Mouse (Mus musculus) embryonic fibroblast, embryonic 13.5 days (primary cell): ENCODE data around the gene Prdm1.

ENCODE experiments used
- CTCF ChIP-seq: IDR thresholded peaks from 2 replicates; pipeline ENCODE4 v1.5.1; 2011; ENCODE audit warnings: mild to moderate bottlenecking, control low read depth, low read length, moderate library complexity, borderline replicate concordance; ENCODE audit not compliant: insufficient read depth
- POLR2A ChIP-seq: IDR thresholded peaks from 2 replicates; pipeline ENCODE4 v1.6.1; 2011; ENCODE audit warnings: low read depth, mild to moderate bottlenecking, control low read depth, low read length, moderate library complexity

DNA sequence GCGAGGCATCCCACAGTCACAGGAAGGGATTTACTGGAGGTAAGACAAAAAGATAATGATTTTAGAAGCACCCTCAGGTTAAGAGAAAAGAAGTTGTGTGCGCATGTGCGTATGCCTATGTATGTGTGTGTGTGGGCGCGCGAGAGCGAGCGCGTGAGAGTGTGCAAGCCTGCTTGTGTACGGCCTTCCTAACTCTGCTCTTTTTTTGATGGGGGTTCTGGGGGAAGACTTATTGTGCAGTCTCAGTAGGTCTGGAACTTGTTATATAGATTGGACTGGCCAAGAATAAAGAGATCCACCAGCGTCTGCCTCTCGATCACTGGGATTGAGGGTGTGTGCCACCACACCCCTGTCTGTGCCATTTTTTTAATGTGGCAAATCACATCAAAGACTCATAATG is 84.6 kb downstream of the Prdm1 start:
- no peak for TF ChIP-seq CTCF
- no peak for TF ChIP-seq POLR2A
